Comparison of ENCODE assay signal across 26 mouse cellular contexts in genomic region chr14:60647885-60648284, GRCm38 (mm10). TPM values are rescaled to one million over a fixed set of nuclear protein-coding genes. Genes with fewer than 3 reads are reported as not detected.
DNase-seq lines count a peak whose midpoint lies in the region; ATAC-seq and TF ChIP-seq lines count a peak whose summit lies in the region.
"Had no signal": no experiment of that assay in that cellular context is flagged by ENCODE, and none has a peak within 500 bp of the region (broad histone marks: within the 10 kb centered on the region; RNA-seq: fewer than 3 reads in every experiment).

No protein-coding gene starts in this region.

- no peaks in the 10 kb centered on the region for H3K27me3 ChIP-seq in hindbrain, postnatal 0 days (ENCODE audit: insufficient read depth, low read length)
- H3K27me3 ChIP-seq in hindbrain, embryonic 12.5 days: no peaks in the 10 kb centered on the region
- H3K27me3 ChIP-seq in small intestine, adult 2 months (ENCODE audit: control insufficient read depth, insufficient read depth, low read length): no peaks in the 10 kb centered on the region
- H3K27me3 ChIP-seq: CH12.LX; heart, embryonic 13.5 days; hindbrain, embryonic 15.5 days; intestine, embryonic 15.5 days had no signal

- TF ChIP-seq POLR2A in small intestine, adult 2 months (IDR thresholded peaks at IDR 0.05; ENCODE audit: low read depth, low read length): no peak

- no peak for ATAC-seq in hindbrain, postnatal 0 days
- no peak for ATAC-seq in hindbrain, embryonic 12.5 days (ENCODE audit: low FRiP score)
- ATAC-seq: forebrain, embryonic 14.5 days; forebrain, postnatal 0 days; intestine, embryonic 15.5 days; Patski had no signal

- H3K9me3 ChIP-seq in hindbrain, postnatal 0 days (ENCODE audit: low read length): no peaks in the 10 kb centered on the region
- no peaks in the 10 kb centered on the region for H3K9me3 ChIP-seq in hindbrain, embryonic 12.5 days (replicated peaks)
- H3K9me3 ChIP-seq: G1E; heart, embryonic 10.5 days; heart, embryonic 13.5 days; hindbrain, embryonic 15.5 days; intestine, embryonic 15.5 days had no signal

- H3K4me3 ChIP-seq in hindbrain, postnatal 0 days (ENCODE audit: low read length): no peak overlapping the region
- no peak overlapping the region for H3K4me3 ChIP-seq in hindbrain, embryonic 12.5 days
- H3K4me3 ChIP-seq in small intestine, adult 2 months (ENCODE audit: low read depth, low read length): no peak overlapping the region
- H3K4me3 ChIP-seq: gastrocnemius, adult 2 months; heart, embryonic 10.5 days; heart, embryonic 13.5 days; hindbrain, embryonic 15.5 days; intestine, embryonic 15.5 days had no signal

- no peak overlapping the region for H3K4me2 ChIP-seq in hindbrain, postnatal 0 days (ENCODE audit: low read depth, low read length)
- no peak overlapping the region for H3K4me2 ChIP-seq in hindbrain, embryonic 12.5 days (replicated peaks)
- H3K4me2 ChIP-seq: heart, embryonic 13.5 days; hindbrain, embryonic 15.5 days; intestine, embryonic 15.5 days had no signal

- H3K4me1 ChIP-seq in hindbrain, postnatal 0 days (ENCODE audit: insufficient read depth, low read length): peaks cover 7% of the 10 kb centered on the region; the same call in 1 of the 2 replicates
- H3K4me1 ChIP-seq in hindbrain, embryonic 12.5 days: peaks cover 36% of the 10 kb centered on the region
- peaks cover 18% of the 10 kb centered on the region for H3K4me1 ChIP-seq in small intestine, adult 2 months (ENCODE audit: control insufficient read depth, insufficient read depth, insufficient read length, low read length)

- no peak overlapping the region for H3K9ac ChIP-seq in hindbrain, postnatal 0 days (replicated peaks; ENCODE audit: low read length)
- no peak overlapping the region for H3K9ac ChIP-seq in hindbrain, embryonic 12.5 days
- H3K9ac ChIP-seq: forebrain, postnatal 0 days; heart, embryonic 13.5 days; hindbrain, embryonic 15.5 days; intestine, embryonic 15.5 days had no signal

- peak; percentile 62 for DNase-seq in adrenal gland, adult 2 months
- no peak for DNase-seq in adrenal gland, adult 8-10 months
- peak; percentile 85 to 92 for DNase-seq in cerebellum, postnatal 10 days
- DNase-seq in cerebellum, postnatal 36 days: no peak
- peak; percentile 61 for DNase-seq in hindbrain, postnatal 0 days (ENCODE audit: low spot score)
- DNase-seq: B cell, adult 2 months; cerebellum, adult 18-20 months; cerebellum, adult 9-10 months; forebrain, postnatal 0 days; gastrocnemius, adult 2 months; gastrocnemius, postnatal 14 days; heart, adult 18-20 months; heart, postnatal 14 days; heart, postnatal 4 days; kidney, adult 11 months; kidney, adult 8-10 months had no signal

- H3K36me3 ChIP-seq in hindbrain, postnatal 0 days (ENCODE audit: insufficient read depth, low read length): no peaks in the 10 kb centered on the region
- H3K36me3 ChIP-seq in hindbrain, embryonic 12.5 days: no peaks in the 10 kb centered on the region
- H3K36me3 ChIP-seq in small intestine, adult 2 months (ENCODE audit: control insufficient read depth, insufficient read depth, low read length): no peaks in the 10 kb centered on the region
- H3K36me3 ChIP-seq: G1E; heart, embryonic 10.5 days; heart, embryonic 13.5 days; hindbrain, embryonic 15.5 days; intestine, embryonic 15.5 days had no signal

- WGBS in hindbrain, postnatal 0 days: 51% methylated on average over 7 of the region's 7 CpGs
- WGBS in hindbrain, embryonic 12.5 days: 92% methylated on average over 7 of the region's 7 CpGs
- 67% methylated on average over 7 of the region's 7 CpGs for WGBS in small intestine, adult 2 months

- no peak overlapping the region; the same call in 1 of the 2 replicates for H3K27ac ChIP-seq in hindbrain, postnatal 0 days
- H3K27ac ChIP-seq in hindbrain, embryonic 12.5 days: no peak overlapping the region
- H3K27ac ChIP-seq in small intestine, adult 2 months (ENCODE audit: insufficient read depth, low read depth, low read length): 0 out of 2 replicates have a peak overlapping the region, but pooled peaks have one; percentile 42
- H3K27ac ChIP-seq: gastrocnemius, adult 2 months; heart, embryonic 10.5 days; heart, embryonic 13.5 days; hindbrain, embryonic 15.5 days; intestine, embryonic 15.5 days had no signal

- no peak for TF ChIP-seq CTCF in hindbrain, postnatal 0 days (IDR thresholded peaks at IDR 0.05; ENCODE audit: low read depth)
- no peak for TF ChIP-seq CTCF in small intestine, adult 2 months (IDR thresholded peaks at IDR 0.05; ENCODE audit: extremely low read depth, insufficient read length, insufficient replicate concordance, low read depth, low read length)

RNA-seq across cellular contexts. Expression of gene Spata13, which starts 14.1 kb away (rescaled TPM):
- total RNA-seq in adrenal gland, adult 2 months (2021): 100 to 1,000 TPM; 144 to 151 TPM
- polyA plus RNA-seq in adrenal gland, adult 2 months (2012; rRNA removed): 35.2 and 41.9 TPM in 2 replicates
- total RNA-seq in adrenal gland, adult 8-10 months (2022): 100 to 1,000 TPM; 152 to 256 (median 184) TPM
- 34.1 and 39.8 TPM in 2 replicates for total RNA-seq in hindbrain, postnatal 0 days (2014; rRNA removed)
- polyA plus RNA-seq in hindbrain, postnatal 0 days (2015; fragmentation: Nextera tagmentation; extraction: Ambion mirVana): 16.5 and 17.0 TPM in 2 replicates
- polyA plus RNA-seq in hindbrain, embryonic 12.5 days (2016; fragmentation: Nextera tagmentation; extraction: Ambion mirVana): 53.7 and 63.2 TPM in 2 replicates
- polyA plus RNA-seq in small intestine, adult 2 months (2012; rRNA removed): 10.1 and 21.6 TPM in 2 replicates

Comparison
In these comparisons a context has a peak if more than half of its experiments do, and no peak if none do; other contexts are left out.
1. DNase-seq: peak in adrenal gland, adult 2 months (single experiment), cerebellum, postnatal 10 days (2 of 2) and hindbrain, postnatal 0 days (single experiment); none in adrenal gland, adult 8-10 months (single experiment) and cerebellum, postnatal 36 days (0 of 2).